Mouse (Mus musculus) monocyte, adult 2 months (primary cell): ENCODE data around the gene Gm3269.
"Not testable (repeated sequence)": the region's sequence is repeated elsewhere in the genome, so short reads cannot be mapped to it uniquely, and the experiment has no call there.

Source experiments
- DNase-seq, 2 experiments: peaks; one replicate each; pipeline ENCODE4 v3.0.0; 2022; ENCODE audit warnings: low spot score in 2 of 2, low read depth in 1 of 2

Gene Gm3269

DNA sequence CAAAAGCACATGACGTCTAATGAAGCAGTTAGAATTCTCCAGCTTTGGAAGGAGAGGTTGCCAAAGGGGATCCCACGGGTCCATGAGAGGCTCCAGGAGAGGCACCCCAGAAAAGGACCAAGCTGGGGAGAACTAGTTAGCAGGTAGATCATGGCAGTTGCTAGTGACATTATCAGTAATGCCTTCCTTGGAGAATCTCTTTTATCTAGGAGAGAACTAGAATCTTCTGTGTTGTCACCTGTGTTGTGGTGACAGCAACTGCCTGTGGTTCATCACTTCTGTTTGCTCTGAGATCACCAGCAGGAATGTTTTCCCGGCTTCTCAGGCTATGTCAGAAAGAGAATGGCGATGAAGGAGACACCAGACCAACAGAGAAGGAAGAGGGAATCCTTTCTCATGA is at the start of gene Gm3269:
TSS of gene Gm3269 (plus strand) at position 301 of the 400 bp plus-strand sequence.
- DNase-seq: not testable (repeated sequence)

- DNase-seq: not testable (repeated sequence)
Observed at GRCm38 (mm10) chr14:4806421-4806820, 31.5 kb upstream of the Gm3269 start.

DNA sequence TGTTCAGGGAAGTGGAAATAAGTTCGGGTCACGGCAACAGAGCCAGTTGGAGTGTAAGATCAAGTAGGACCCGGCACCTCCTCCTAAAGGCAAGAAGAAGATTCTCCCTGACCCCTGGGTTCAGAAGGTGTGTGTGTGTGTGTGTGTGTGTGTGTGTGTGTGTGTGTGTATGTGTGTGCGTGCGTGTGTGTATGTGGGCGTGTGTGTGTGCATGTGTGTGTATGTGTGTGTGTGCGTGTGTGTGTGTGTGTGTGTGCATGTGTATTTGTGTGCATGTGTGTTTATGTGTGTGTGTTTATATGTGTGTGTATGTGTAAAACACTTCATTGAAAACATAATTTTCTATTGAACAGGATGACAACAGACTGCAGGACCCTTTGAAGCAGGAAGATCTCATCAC is 16.0 kb upstream of the Gm3269 start:
- not testable (repeated sequence) for DNase-seq

DNA sequence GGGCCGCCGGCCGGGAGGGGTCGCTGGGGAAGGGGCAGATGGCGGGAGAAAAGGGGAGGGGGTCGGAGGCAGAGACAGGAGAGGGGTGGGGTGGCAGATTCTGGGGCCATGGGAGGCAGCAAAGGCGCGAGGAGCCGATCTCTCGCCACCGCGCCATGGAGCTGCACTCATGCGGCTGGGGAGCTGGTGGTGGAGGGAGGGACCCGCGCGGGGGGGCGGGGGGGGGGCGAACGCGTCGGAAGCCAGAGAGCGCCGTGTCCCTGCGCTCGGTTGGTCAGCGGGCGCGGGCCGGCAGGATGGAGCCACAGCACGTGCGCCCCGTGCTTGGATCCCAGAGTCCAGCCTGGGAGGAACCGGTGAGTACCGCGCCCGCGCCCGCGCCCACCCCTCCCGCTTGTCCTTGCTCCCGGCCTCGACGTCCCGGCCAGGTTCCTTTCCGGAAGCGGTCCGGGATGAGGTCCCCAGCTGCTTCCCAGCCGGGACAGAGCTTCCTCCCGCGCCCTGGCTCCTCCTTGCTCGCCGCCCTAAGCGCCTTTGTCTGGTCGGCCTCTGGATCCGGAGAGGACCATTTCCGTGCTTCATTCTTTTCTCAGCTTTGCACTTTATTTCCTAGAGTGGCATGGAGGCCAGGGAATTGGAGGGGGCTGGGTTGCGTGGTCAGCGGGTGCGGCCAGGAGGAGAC is 17.5 kb downstream of the Gm3269 start, which contains the start of gene Gm3264:
TSS of gene Gm3264 (plus strand) at position 278 of the 682 bp plus-strand sequence.
- DNase-seq: not testable (repeated sequence)

GRCm38 (mm10) chr14:4892116-4892515 is 54.2 kb downstream of the Gm3269 start, which contains the start of gene Gm3278:
Gene Gm3278, plus strand, starts transcription at chr14:4892416.
- DNase-seq: not testable (repeated sequence)
